9 mouse cellular contexts compared by ENCODE assay signal in the genomic region with DNA sequence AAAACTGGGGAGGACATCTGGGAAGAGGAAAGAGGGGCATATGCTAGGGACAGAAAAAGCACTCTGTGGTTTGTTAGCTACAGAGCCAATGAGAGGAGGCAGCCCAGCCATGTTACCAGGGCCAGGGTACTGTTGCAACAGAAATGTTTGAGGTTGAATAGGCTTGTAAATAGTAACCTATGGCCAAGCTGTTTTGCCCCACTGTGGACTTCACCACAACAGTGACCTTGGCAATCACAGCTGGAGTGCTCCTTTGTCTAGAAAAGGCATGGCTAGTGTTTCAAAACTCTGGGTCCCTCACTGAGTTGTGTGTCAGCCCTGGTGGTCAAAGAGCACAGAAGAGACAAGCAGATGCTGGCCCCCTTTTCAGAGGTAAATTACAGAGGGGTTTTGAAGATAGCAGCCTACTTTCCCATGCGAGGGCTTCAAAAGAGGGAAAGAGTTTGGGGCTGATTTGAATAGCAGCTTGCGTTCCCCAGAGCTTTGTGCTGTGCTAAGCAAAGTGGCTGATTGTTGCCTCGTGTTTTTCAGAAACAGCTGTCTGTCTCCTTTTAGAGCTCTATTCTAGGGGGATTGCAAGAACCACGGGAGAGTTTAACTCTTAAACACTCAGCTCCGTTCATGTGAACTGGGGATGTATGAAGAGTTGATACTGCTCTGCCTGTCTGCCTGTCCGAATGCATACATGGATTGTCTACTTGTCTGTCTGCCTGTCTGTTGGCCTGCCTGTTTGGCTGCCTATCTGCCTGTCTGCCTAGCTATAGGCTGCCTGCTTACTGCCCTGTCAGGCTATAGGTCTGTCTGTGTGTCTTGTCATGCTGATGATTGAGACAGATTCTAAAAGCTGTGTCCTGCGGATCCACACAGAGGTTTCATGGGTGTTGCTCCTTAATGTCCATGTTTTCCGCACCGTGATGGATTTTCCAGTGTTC.
DNase-seq lines count a peak whose midpoint lies in the region; ATAC-seq and TF ChIP-seq lines count a peak whose summit lies in the region.
"Had no signal": no experiment of that assay in that cellular context is flagged by ENCODE, and none has a peak within 500 bp of the region (broad histone marks: within the 10 kb centered on the region; RNA-seq: fewer than 3 reads in every experiment).

No protein-coding gene starts in this region.

- H3K9ac ChIP-seq in ES-E14 (ENCODE audit: insufficient read depth, low read depth, low read length, poor library complexity, severe bottlenecking) = no peak overlapping the region
- H3K9ac ChIP-seq in forebrain, embryonic 15.5 days (replicated peaks) = no peak overlapping the region
- H3K9ac ChIP-seq in liver, postnatal 0 days (replicated peaks) = no peak overlapping the region

- no peak for TF ChIP-seq CTCF in liver, postnatal 0 days (IDR thresholded peaks at IDR 0.05; ENCODE audit: low read depth)

- in situ Hi-C loops in ES-E14 (cut with MboI; ENCODE audit: low sequenced_read_pairs in 2 of 2, unreplicated experiment in 2 of 2) = no loop called here

- no peaks in the 10 kb centered on the region for H3K9me3 ChIP-seq in ES-E14 (ENCODE audit: control insufficient read depth, insufficient read depth, low read depth, low read length)
- H3K9me3 ChIP-seq in forebrain, embryonic 15.5 days = no peaks in the 10 kb centered on the region
- no peaks in the 10 kb centered on the region for H3K9me3 ChIP-seq in liver, postnatal 0 days (ENCODE audit: low read length)

- no peak overlapping the region for H3K4me2 ChIP-seq in forebrain, embryonic 15.5 days (replicated peaks)
- no peak overlapping the region for H3K4me2 ChIP-seq in liver, postnatal 0 days (ENCODE audit: low read depth, low read length)

- WGBS in forebrain, embryonic 15.5 days = 28% methylated on average over 9 of the region's 9 CpGs
- WGBS in liver, postnatal 0 days (ENCODE audit: insufficient replicate concordance) = 58% methylated on average over 9 of the region's 9 CpGs

- no peak overlapping the region for H3K4me3 ChIP-seq in ES-E14 (ENCODE audit: insufficient read depth in 1 of 2, low read depth in 1 of 2, low read length in 2 of 2, poor library complexity in 1 of 2, severe bottlenecking in 1 of 2)
- H3K4me3 ChIP-seq in forebrain, embryonic 15.5 days = no peak overlapping the region
- no peak overlapping the region for H3K4me3 ChIP-seq in liver, postnatal 0 days (ENCODE audit: low read depth, low read length)

- no peak overlapping the region for H3K27ac ChIP-seq in ES-E14 (ENCODE audit: insufficient read depth, low read depth, low read length, poor library complexity, severe bottlenecking)
- H3K27ac ChIP-seq in forebrain, embryonic 15.5 days (replicated peaks) = peak overlapping the region; percentile 69
- no peak overlapping the region for H3K27ac ChIP-seq in liver, postnatal 0 days (ENCODE audit: low read depth)

- no peak for TF ChIP-seq EP300 in liver, postnatal 0 days (IDR thresholded peaks at IDR 0.05; ENCODE audit: low read depth)

- no peaks in the 10 kb centered on the region for H3K36me3 ChIP-seq in ES-E14 (ENCODE audit: control insufficient read depth, insufficient read depth, low read length, poor library complexity, severe bottlenecking)
- no peaks in the 10 kb centered on the region for H3K36me3 ChIP-seq in forebrain, embryonic 15.5 days
- H3K36me3 ChIP-seq in liver, postnatal 0 days (replicated peaks; ENCODE audit: insufficient read depth, low read length) = no peaks in the 10 kb centered on the region

- peak; percentile 34 for DNase-seq in embryo, embryonic 10 days (ENCODE audit: low spot score)
- DNase-seq in embryo, embryonic 9.5 days (ENCODE audit: extremely low spot score) = no peak
- no peak for DNase-seq in ES-E14 (ENCODE audit: low read depth, low spot score)
- DNase-seq in liver, postnatal 0 days = no peak
- no peak for DNase-seq in adrenal gland, adult 18-20 months (ENCODE audit: low spot score in 2 of 2)
- no peak for DNase-seq in kidney, postnatal 36 days

- H3K4me1 ChIP-seq in ES-E14 (ENCODE audit: control insufficient read depth in 2 of 2, insufficient read depth in 2 of 2, low read length in 2 of 2, poor library complexity in 1 of 2) = peaks cover 0 to 6% of the 10 kb centered on the region in 2 experiments; a peak in 2 of 4 replicates
- H3K4me1 ChIP-seq in forebrain, embryonic 15.5 days = peaks cover 8% of the 10 kb centered on the region; the same call in 1 of the 2 replicates
- no peaks in the 10 kb centered on the region for H3K4me1 ChIP-seq in liver, postnatal 0 days (ENCODE audit: insufficient read depth)

- peak; percentile 82 for ATAC-seq in forebrain, embryonic 15.5 days (replicated peaks)
- ATAC-seq in liver, postnatal 0 days = peak; percentile 88
- no peak for ATAC-seq in inflammation-experienced regulatory T-cells, adult 6 months
- ATAC-seq: Patski had no signal

- no peaks in the 10 kb centered on the region for H3K27me3 ChIP-seq in forebrain, embryonic 15.5 days
- no peaks in the 10 kb centered on the region for H3K27me3 ChIP-seq in liver, postnatal 0 days (ENCODE audit: insufficient read depth, low read length)

TF ChIP-seq in ES-E14, 5 proteins besides CTCF, POLR2A, EP300 and RAD21:
- TF ChIP-seq HCFC1 (IDR thresholded peaks at IDR 0.05; ENCODE audit: borderline replicate concordance, insufficient read depth, low read length) (no peak), MAFK (IDR thresholded peaks at IDR 0.05; ENCODE audit: insufficient read depth, low read depth, low read length) (peak; percentile 46; the same call in 1 of the 2 replicates)
TF ChIP-seq in ES-E14: peak in this region for 1.
